Mouse (Mus musculus): ENCODE data around the gene Frmd5. TPM values are rescaled to one million over a fixed set of nuclear protein-coding genes. Genes with fewer than 3 reads are reported as not detected.
"Not testable (repeated sequence)": the region's sequence is repeated elsewhere in the genome, so short reads cannot be mapped to it uniquely, and the experiment has no call there.

The Frmd5 gene
- polyA plus RNA-seq, 1 experiment, result 47.8 TPM

DNA sequence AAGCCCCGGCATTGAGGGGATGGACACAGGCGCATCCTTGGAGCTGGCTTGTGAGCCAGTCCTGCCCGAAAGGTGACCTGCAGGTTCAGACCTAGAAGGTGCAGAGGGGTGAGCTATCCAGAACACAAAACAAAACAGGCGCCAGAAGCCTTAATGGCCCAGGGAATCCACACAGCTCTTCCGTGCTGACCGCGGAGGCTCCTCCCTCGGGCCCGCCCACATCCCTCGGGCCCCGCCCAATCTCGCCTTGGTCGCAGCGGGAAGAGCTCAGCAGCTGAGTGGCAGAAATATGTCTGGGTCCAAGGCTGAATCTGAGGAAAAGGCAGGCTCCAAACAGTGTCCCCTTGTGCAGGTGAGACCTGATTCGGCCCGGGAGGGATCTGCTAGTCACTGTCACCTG lies 297.3 kb downstream of the Frmd5 start:
- Histone ChIP-seq H3K27ac (ENCODE audit: insufficient read depth, low read length) (no peak overlapping the region), H3K4me1 (ENCODE audit: control insufficient read depth, insufficient read depth, low read length) (no peaks in the 10 kb centered on the region; the same call in 1 of the 2 replicates), H3K4me3 (ENCODE audit: insufficient read depth, low read length) (peak overlapping the region; percentile 51)
- TF ChIP-seq CTCF (IDR thresholded peaks at IDR 0.05; ENCODE audit: extremely low read depth, insufficient read depth, low read length) (no peak), POLR2A (IDR thresholded peaks at IDR 0.05; ENCODE audit: extremely low read depth, insufficient read depth, low read length) (peak; percentile 28; the same call in 1 of the 2 replicates)

DNA sequence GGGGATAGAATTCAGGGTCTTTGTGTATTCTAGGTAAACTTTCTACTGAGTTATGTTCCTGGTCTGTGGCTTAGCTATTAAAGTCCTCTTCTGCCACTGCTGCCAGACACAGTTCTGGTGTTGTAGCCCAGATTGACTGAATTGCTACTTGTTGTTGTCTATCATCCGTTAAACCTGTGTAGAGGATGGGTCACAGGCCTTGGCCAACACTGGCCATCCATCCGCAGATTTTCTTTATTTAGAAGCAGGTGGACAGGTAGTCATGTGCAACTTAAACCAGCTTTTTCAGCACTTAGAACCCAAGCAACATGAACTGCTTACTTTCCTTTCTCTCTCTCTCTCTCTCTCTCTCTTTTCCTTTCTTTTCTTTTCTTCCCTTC lies 298.9 kb downstream of the Frmd5 start:
- TF ChIP-seq CTCF (IDR thresholded peaks at IDR 0.05; ENCODE audit: extremely low read depth, insufficient read depth, low read length) (no peak), POLR2A (IDR thresholded peaks at IDR 0.05; ENCODE audit: extremely low read depth, insufficient read depth, low read length) (no peak)
- Histone ChIP-seq H3K4me3 (ENCODE audit: insufficient read depth, low read length) (no peak overlapping the region), H3K27ac (ENCODE audit: insufficient read depth, low read length) (no peak overlapping the region)

DNA sequence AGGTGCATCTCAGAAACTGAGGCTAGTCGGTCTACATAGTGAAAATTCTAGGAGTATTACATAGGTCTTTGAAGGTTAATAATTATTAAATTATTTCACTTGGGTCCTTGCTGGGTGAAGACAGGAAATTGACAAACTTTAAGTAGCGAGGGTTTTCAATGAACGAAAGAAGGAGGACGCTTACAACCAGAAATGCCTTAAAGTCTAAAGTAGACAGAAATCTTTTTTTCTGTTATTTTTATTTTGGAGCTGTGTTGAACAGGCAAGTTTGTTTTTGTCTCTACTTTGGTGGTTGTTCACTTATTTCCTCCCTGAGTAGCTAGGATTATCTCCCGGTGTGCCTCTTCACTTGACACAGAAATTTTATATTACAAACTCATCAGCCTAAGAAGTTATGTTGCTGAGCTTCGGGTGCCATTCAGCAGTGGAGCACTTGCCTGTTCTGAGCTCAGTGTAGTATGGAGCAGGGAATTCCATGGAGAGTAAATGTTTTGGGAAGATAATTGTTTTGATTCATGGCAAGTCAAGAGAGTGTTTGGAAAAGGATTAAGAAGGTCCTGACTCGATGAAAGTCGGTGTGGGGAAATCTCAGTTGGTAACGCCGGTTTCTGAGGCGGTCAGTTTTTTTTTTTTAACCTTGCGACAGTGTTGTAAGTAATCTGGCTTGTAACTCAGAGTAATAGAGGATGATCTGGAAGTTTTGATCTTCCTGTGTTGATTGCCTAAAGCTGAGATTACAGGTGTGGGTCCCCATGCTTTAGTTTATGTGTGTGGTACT lies 299.5 kb downstream of the Frmd5 start:
- TF ChIP-seq CTCF (IDR thresholded peaks at IDR 0.05; ENCODE audit: extremely low read depth, insufficient read depth, low read length) (no peak), POLR2A (IDR thresholded peaks at IDR 0.05; ENCODE audit: extremely low read depth, insufficient read depth, low read length) (no peak)
- no peaks in the 10 kb centered on the region; the same call in 1 of the 2 replicates for H3K4me1 ChIP-seq (ENCODE audit: control insufficient read depth, insufficient read depth, low read length)
- no peak overlapping the region for H3K27ac ChIP-seq (ENCODE audit: insufficient read depth, low read length)
- H3K4me3 ChIP-seq (ENCODE audit: insufficient read depth, low read length), result peak overlapping the region; percentile 62; the same call in 1 of the 2 replicates

More for the DNA sequence above, 298.9 kb downstream of the Frmd5 start:
- no peaks in the 10 kb centered on the region; the same call in 1 of the 2 replicates for H3K4me1 ChIP-seq (ENCODE audit: control insufficient read depth, insufficient read depth, low read length)

DNA sequence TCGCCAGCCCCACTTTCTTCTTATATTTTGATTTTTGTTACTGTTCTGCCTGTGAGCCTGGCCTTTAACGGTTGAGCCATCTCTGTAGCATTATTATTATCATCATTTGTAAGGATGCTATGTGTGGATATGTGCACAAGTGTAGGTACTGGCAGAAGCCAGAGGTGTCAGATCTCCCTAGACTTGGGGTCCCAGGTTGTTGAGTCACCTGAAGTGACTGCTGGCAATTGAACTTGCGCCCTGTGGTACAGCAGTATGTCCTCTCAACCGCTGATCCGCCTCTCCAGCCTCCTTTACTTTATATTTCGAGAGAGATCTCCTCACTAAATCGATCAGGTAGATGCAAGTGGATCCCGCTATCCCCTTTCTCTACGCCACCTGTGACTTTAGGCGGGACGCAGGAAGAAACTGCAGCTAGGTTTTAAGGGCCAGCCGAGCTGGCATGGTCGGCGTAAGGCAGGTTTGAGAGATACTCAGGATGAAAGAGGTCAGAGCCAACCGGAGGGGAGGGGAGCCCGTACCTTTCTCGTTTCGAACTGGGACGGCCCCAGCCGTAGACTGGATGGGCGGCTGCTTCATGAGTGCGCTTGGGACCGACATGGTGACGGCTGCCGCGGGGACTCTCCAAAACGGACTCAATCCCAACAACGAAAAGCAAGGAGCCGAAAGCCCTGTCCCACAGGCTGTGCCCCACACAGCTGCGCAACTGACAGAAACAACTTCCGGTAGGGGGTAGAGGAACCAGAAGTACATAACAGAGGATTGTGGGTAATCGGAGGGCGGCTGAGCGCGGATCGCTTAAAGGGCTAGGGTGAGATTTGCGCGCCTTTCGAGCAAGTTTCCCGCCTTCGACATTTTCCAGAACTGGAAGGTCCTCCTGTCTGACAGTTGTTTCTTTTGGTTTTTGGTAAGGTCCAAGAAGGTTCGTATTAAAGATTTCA lies 300.7 kb downstream of the Frmd5 start, which contains the start of the genes Mfap1a and Wdr76:
Mfap1a (minus strand) TSS at position 724 of the 941 bp plus-strand sequence.
Wdr76 (plus strand) TSS at position 782 of the 941 bp plus-strand sequence.
- not testable (repeated sequence) for H3K4me1 ChIP-seq (ENCODE audit: control insufficient read depth, insufficient read depth, low read length); H3K27ac ChIP-seq (ENCODE audit: insufficient read depth, low read length)
- TF ChIP-seq POLR2A (IDR thresholded peaks at IDR 0.05; ENCODE audit: extremely low read depth, insufficient read depth, low read length), result peak; percentile 92
- peak within 1 kb of the TSS; percentile 62 for H3K4me3 ChIP-seq (ENCODE audit: insufficient read depth, low read length)

DNA sequence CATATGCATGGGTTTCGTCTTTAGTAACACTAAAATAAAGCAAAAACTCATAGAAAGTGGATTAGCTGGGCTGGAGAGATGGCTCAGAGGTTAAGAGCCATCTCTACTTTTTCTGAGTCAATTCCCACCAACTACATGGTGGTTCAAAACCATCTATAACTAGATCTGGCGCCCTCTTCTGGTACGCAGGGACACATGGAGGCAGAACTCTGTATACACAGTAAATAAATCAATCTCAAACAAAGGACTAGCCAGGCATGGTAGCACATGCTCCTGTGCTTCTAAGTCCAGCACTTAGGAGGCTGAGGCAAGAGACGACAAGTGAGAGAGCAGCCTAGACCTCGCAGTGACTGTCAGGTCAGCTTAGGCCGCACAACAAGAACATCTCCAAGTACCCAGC lies 305.3 kb downstream of the Frmd5 start:
- not testable (repeated sequence) for H3K4me3 ChIP-seq (ENCODE audit: insufficient read depth, low read length); H3K27ac ChIP-seq (ENCODE audit: insufficient read depth, low read length); H3K4me1 ChIP-seq (ENCODE audit: control insufficient read depth, insufficient read depth, low read length)

Other genes with a start within 250 kb of the Frmd5 start
- 36.9 and 37.9 TPM in 2 replicates for gene Casc4, start 59.9 kb upstream of the Frmd5 start, polyA plus RNA-seq (2012; rRNA removed)
- 14.7 and 14.8 TPM in 2 replicates for gene Ctdspl2, start 148.9 kb upstream of the Frmd5 start, polyA plus RNA-seq (2012; rRNA removed)
- 0.27 and 0.51 TPM in 2 replicates for gene Mageb3, start 149.0 kb upstream of the Frmd5 start, polyA plus RNA-seq (2012; rRNA removed)
- 18.1 and 18.2 TPM in 2 replicates for gene Eif3j1, start 221.5 kb upstream of the Frmd5 start, polyA plus RNA-seq (2012; rRNA removed)